Mouse (Mus musculus) forebrain, embryonic 16.5 days (tissue): Measurements from ENCODE around the gene Setdb1. TPM values are rescaled to one million over a fixed set of nuclear protein-coding genes. Genes with fewer than 3 reads are reported as not detected.

Experiments used
- ATAC-seq: fragments of 200-750 bp; cut with Nextera tagmentation; 2 replicates; pipeline ENCODE4 v1.8.0; 2017; ENCODE audit warnings: mild to moderate bottlenecking, moderate library complexity
- H3K27ac ChIP-seq: fragments of 300-500 bp; sonication (generic); 2 replicates; pipeline ENCODE4 v1.5.1; 2014; ENCODE audit warnings: low read length, control low read depth
- H3K27me3 ChIP-seq: fragments of 300-500 bp; sonication (generic); replicated peaks from 2 replicates; pipeline ENCODE4 v1.6.1; 2014; ENCODE audit warnings: low read length; ENCODE audit not compliant: control insufficient read depth, insufficient read depth
- H3K36me3 ChIP-seq: fragments of 300-500 bp; sonication (generic); 2 replicates; pipeline ENCODE4 v1.6.1; 2014; ENCODE audit not compliant: control insufficient read depth, insufficient read depth
- H3K4me1 ChIP-seq: fragments of 300-500 bp; sonication (generic); replicated peaks from 2 replicates; pipeline ENCODE4 v1.6.1; 2014; ENCODE audit warnings: low read length; ENCODE audit not compliant: control insufficient read depth, insufficient read depth
- H3K4me2 ChIP-seq: fragments of 300-500 bp; sonication (generic); 2 replicates; pipeline ENCODE4 v1.6.1; 2014; ENCODE audit warnings: mild to moderate bottlenecking, low read length, control low read depth
- H3K4me3 ChIP-seq: fragments of 300-500 bp; sonication (generic); replicated peaks from 2 replicates; pipeline ENCODE4 v1.5.1; 2014; ENCODE audit warnings: mild to moderate bottlenecking, low read length, control low read depth
- H3K9ac ChIP-seq: fragments of 300-500 bp; sonication (generic); replicated peaks from 2 replicates; pipeline ENCODE4 v1.6.1; 2014; ENCODE audit warnings: low read depth, low read length, control low read depth
- H3K9me3 ChIP-seq: fragments of 300-500 bp; sonication (generic); 2 replicates; pipeline ENCODE4 v1.6.1; 2016; ENCODE audit warnings: low read length; ENCODE audit not compliant: control insufficient read depth
- WGBS: fragments of 180-500 bp; shearing (Covaris S2); extraction: QIAGEN DNeasy Blood & Tissue Kit; methylation state at CpG from one replicate; pipeline ENCODE4 v1.1.7; 2014; 5-methylcytosine and 5-hydroxymethylcytosine counted together
- polyA plus RNA-seq: library from polyadenylated mRNA; unstranded; fragments of >200 nt; fragmentation: Nextera tagmentation; extraction: Ambion mirVana; gene quantifications from 2 replicates; pipeline ENCODE4 v1.2.1, GENCODE M21; 2015

Gene Setdb1
- polyA plus RNA-seq, 1 experiment from 2014 or later = 52.6 TPM

- Histone ChIP-seq H3K4me2 (peak within 1 kb of the TSS; percentile 93), H3K9me3 (no peaks in the 10 kb centered on the region), H3K9ac (peak within 1 kb of the TSS; percentile 91), H3K36me3 (no peaks in the 10 kb centered on the region), H3K27me3 (no peaks in the 10 kb centered on the region), H3K4me3 (peak within 1 kb of the TSS; percentile 85), H3K27ac (peak within 1 kb of the TSS; percentile 96), H3K4me1 (peaks cover 24% of the 10 kb centered on the region)
- ATAC-seq = peak; percentile 95
- WGBS = under 1% methylated on average over 53 of the region's 53 CpGs
Observed at GRCm38 (mm10) chr3:95281216-95282126, 75.5 kb downstream of the Setdb1 start, which contains the start of the genes Mindy1 and Prune1. Mindy1 (plus strand) TSS chr3:95281345. Prune1 (minus strand) TSS chr3:95282076.

- no peaks in the 10 kb centered on the region for H3K36me3 ChIP-seq
- peak overlapping the region; percentile 93 for H3K4me2 ChIP-seq
- H3K4me1 ChIP-seq = peaks cover 24% of the 10 kb centered on the region
- H3K9me3 ChIP-seq = no peaks in the 10 kb centered on the region
- H3K4me3 ChIP-seq = peak overlapping the region; percentile 57
- no peak for ATAC-seq
- H3K27me3 ChIP-seq = no peaks in the 10 kb centered on the region
- H3K27ac ChIP-seq = peak overlapping the region; percentile 47
- H3K9ac ChIP-seq = peak overlapping the region; percentile 67
- 22% methylated on average over 8 of the region's 8 CpGs for WGBS
Observed at GRCm38 (mm10) chr3:95280747-95281146, 76.3 kb downstream of the Setdb1 start.

- H3K9ac ChIP-seq = no peak overlapping the region
- no peaks in the 10 kb centered on the region for H3K36me3 ChIP-seq
- 97% methylated on average over 1 of the region's 1 CpGs for WGBS
- no peaks in the 10 kb centered on the region for H3K27me3 ChIP-seq
- no peak for ATAC-seq
- peaks cover 6% of the 10 kb centered on the region for H3K4me1 ChIP-seq
- no peak overlapping the region for H3K4me3 ChIP-seq
- no peaks in the 10 kb centered on the region for H3K9me3 ChIP-seq
- no peak overlapping the region for H3K27ac ChIP-seq
- H3K4me2 ChIP-seq = no peak overlapping the region
Observed at GRCm38 (mm10) chr3:95277149-95277551, 79.9 kb downstream of the Setdb1 start.

GRCm38 (mm10) chr3:95276428-95276934 is 80.5 kb downstream of the Setdb1 start:
- Histone ChIP-seq H3K27me3 (no peaks in the 10 kb centered on the region), H3K4me1 (peaks cover 6% of the 10 kb centered on the region), H3K36me3 (no peaks in the 10 kb centered on the region), H3K4me3 (no peak overlapping the region), H3K4me2 (no peak overlapping the region), H3K27ac (no peak overlapping the region), H3K9me3 (no peaks in the 10 kb centered on the region), H3K9ac (no peak overlapping the region)
- ATAC-seq = no peak
- 85% methylated on average over 5 of the region's 5 CpGs for WGBS

- Histone ChIP-seq H3K27me3 (no peaks in the 10 kb centered on the region), H3K36me3 (no peaks in the 10 kb centered on the region), H3K9me3 (no peaks in the 10 kb centered on the region), H3K4me3 (no peak overlapping the region), H3K9ac (no peak overlapping the region), H3K4me2 (no peak overlapping the region), H3K27ac (no peak overlapping the region), H3K4me1 (no peaks in the 10 kb centered on the region)
- WGBS = 83% methylated on average over 6 of the region's 6 CpGs
- no peak for ATAC-seq
Observed at GRCm38 (mm10) chr3:95275161-95275560, 81.8 kb downstream of the Setdb1 start.

GRCm38 (mm10) chr3:95274453-95274852 is 82.5 kb downstream of the Setdb1 start:
- Histone ChIP-seq H3K36me3 (no peaks in the 10 kb centered on the region), H3K9ac (no peak overlapping the region), H3K27ac (no peak overlapping the region), H3K4me1 (no peaks in the 10 kb centered on the region), H3K27me3 (no peaks in the 10 kb centered on the region), H3K4me3 (no peak overlapping the region), H3K4me2 (no peak overlapping the region), H3K9me3 (no peaks in the 10 kb centered on the region)
- WGBS = 88% methylated on average over 4 of the region's 4 CpGs
- ATAC-seq = no peak

Other genes starting within 250 kb of the Setdb1 start
- 230 and 233 TPM in 2 replicates for gene Vps72, start 246.2 kb downstream of the Setdb1 start, polyA plus RNA-seq
- gene Tmod4, start 232.7 kb downstream of the Setdb1 start, polyA plus RNA-seq = 0.65 and 0.91 TPM in 2 replicates
- gene Scnm1, start 223.2 kb downstream of the Setdb1 start, polyA plus RNA-seq = 90.1 and 93.1 TPM in 2 replicates
- 41.9 and 46.6 TPM in 2 replicates for gene Lysmd1, start 223.1 kb downstream of the Setdb1 start, polyA plus RNA-seq
- gene Tnfaip8l2, start 214.8 kb downstream of the Setdb1 start, polyA plus RNA-seq = 2.1 and 2.5 TPM in 2 replicates
- gene Sema6c, start 196.7 kb downstream of the Setdb1 start, polyA plus RNA-seq = 21.4 and 22.6 TPM in 2 replicates
- gene Gabpb2, start 139.3 kb downstream of the Setdb1 start, polyA plus RNA-seq = 4.2 and 5.6 TPM in 2 replicates
- gene Cdc42se1, start 128.5 kb downstream of the Setdb1 start, polyA plus RNA-seq = 72.9 and 79.3 TPM in 2 replicates
- 263 and 264 TPM in 2 replicates for gene Mllt11, start 125.0 kb downstream of the Setdb1 start, polyA plus RNA-seq
- 0.27 TPM in 1 of 2 replicates, not detected in the other for gene Gm128, start 115.6 kb downstream of the Setdb1 start, polyA plus RNA-seq
- gene Bnipl, start 106.0 kb downstream of the Setdb1 start, polyA plus RNA-seq = 0.23 TPM in 1 of 2 replicates, not detected in the other
- 43.6 and 44.3 TPM in 2 replicates for gene Mindy1, start 75.9 kb downstream of the Setdb1 start, polyA plus RNA-seq
- 45.8 and 55.6 TPM in 2 replicates for gene Prune1, start 75.1 kb downstream of the Setdb1 start, polyA plus RNA-seq
- 0.51 and 0.86 TPM in 2 replicates for gene Anxa9, start 50.0 kb downstream of the Setdb1 start, polyA plus RNA-seq
- 104 and 108 TPM in 2 replicates for gene Cers2, start 42.4 kb downstream of the Setdb1 start, polyA plus RNA-seq
- gene 4930558C23Rik, start 45.6 kb upstream of the Setdb1 start, polyA plus RNA-seq = not detected in 2 replicates
- gene Arnt, start 77.2 kb upstream of the Setdb1 start, polyA plus RNA-seq = 25.3 and 25.5 TPM in 2 replicates
- gene Ctsk, start 142.1 kb upstream of the Setdb1 start, polyA plus RNA-seq = 3.2 and 8.4 TPM in 2 replicates
- 11.0 and 11.1 TPM in 2 replicates for gene Ctss, start 169.6 kb upstream of the Setdb1 start, polyA plus RNA-seq
- not detected in 2 replicates for gene Hormad1, start 202.5 kb upstream of the Setdb1 start, polyA plus RNA-seq
- 33.3 and 39.8 TPM in 2 replicates for gene Golph3l, start 231.7 kb upstream of the Setdb1 start, polyA plus RNA-seq